Mouse (Mus musculus): ENCODE data around the gene Mefv.
"Not testable (repeated sequence)": the region's sequence is repeated elsewhere in the genome, so short reads cannot be mapped to it uniquely, and the experiment has no call there.

Gene Mefv

DNA sequence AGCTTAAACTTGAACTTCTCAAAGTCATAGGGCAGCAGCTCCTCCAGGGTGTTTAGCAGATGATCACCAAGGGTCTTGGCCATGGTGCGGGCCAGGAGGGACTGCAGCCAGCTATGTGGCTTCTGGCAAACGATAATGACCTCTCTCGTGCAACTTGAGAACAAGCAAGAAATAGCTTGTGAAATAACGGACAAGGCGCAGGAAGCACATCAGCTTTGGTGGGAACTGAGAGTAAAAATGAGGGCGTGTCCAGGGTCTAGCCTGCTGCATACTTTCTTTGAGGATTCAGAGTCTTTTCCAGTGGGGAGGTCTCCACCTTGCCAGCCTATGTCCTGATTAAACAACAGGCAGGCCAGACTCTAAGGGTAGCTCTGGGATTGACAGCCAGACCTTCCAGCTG is at the start of gene Mefv:
Gene Mefv (minus strand): TSS at position 118 of the 400 bp plus-strand sequence.
- DNase-seq (ENCODE audit: low spot score): no peak

- DNase-seq (ENCODE audit: low spot score): no peak
These were observed 31.1 kb upstream of the Mefv start for GRCm38 (mm10) chr16:3748976-3749375.

DNA sequence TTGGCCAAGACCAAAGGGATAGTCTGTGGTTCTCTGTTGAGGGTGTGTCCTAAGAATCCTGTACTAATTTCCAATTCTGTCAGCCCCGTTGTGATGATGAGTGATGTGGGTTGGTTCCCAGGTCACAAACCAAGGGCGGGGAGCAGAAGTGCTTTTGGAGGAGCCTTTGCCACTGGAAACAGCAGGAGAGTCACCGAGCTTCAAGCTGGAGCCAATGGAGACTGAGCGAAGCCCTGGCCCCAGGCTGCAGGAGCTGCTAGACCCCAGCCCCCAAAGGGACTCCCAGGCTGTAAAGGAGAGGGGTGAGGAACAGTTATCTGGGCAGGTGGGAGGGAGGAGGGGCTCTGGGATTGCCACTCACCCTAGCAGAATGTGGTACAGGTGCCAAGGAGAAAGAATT is 27.8 kb upstream of the Mefv start:
- no peak for DNase-seq (ENCODE audit: low spot score)

DNA sequence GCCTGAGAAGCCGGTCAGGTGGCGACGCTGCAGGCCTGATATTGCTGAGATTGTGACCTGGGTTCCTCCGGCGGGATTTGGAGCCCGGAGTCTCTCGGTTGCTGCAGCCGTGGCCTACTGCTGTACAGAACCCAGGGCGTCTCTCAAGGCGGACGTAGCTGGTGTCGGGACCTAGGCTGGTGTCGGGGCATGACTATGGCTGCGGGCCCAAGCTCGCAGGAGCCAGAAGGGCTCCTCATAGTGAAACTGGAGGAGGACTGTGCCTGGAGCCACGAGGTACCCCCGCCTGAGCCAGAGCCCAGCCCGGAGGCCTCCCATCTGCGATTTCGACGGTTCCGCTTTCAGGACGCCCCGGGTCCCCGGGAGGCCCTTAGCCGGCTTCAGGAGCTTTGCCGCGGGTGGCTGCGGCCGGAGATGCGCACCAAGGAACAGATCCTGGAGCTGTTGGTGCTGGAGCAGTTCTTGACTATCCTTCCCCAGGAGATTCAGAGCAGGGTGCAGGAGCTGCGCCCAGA is 26.3 kb upstream of the Mefv start:
- DNase-seq (ENCODE audit: low spot score): no peak

DNA sequence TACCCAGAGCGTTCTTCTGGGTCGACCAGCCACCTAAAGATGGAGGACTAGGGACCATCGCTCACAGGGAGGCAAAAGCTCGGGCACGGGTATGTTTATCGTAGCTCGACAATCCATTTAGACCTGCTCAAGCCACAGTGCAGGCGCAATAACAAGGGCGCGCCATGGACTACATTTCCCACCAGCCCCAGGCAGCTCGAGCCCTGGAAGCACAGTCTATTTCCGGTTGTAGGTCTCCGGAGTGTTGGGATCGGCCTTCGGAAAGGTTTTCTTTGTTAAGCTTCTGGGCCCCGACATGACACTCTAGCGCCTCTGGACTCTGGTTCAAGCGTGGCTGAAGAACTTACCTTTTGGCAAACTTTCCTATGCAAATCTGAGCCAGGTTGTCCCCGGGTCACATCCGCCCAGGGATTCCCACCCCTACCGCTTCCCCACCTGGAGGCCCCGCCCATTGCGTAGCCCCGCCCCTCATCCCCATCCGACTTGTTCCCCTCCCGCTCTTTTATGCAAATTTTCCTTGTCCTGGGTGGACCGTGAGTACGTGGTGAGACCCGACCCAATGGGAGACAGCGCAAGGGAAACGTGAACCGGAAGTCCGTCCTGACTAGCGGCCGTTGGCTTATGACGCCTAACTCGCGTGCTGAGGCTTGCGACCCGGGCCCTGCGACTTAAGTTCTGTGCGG is 25.7 kb upstream of the Mefv start, which contains the start of gene Zfp263:
Gene Zfp263 (plus strand): TSS at position 591 of the 683 bp plus-strand sequence.
- DNase-seq (ENCODE audit: low spot score): peak; percentile 97

GRCm38 (mm10) chr16:3742466-3742865 is 24.6 kb upstream of the Mefv start:
- no peak for DNase-seq (ENCODE audit: low spot score)

DNA sequence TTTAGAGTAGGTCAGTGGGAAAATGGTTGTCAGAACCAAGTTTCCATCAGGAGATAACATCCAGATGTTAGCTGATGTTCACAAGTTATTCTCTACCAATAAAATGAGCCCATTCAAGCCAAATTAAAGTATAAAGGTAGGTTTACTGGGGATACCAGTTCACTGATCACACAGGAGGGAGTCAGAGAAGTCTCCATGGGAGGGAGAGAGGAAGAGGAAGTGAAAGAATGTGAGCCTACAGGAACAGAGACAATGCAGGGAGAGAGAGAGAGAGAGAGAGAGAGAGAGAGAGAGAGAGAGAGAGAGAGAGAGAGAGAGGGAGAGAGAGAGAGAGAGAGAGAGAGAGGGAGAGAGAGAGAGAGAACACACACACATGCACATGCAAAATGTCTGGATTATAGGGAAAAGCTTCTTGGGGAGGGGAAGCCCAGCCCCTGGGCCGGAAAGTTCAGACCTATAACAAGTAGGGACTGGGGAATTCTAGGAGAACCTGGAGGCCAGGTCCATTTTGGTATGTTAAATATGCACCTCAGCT is 15.4 kb upstream of the Mefv start:
- DNase-seq (ENCODE audit: low spot score): no peak

DNA sequence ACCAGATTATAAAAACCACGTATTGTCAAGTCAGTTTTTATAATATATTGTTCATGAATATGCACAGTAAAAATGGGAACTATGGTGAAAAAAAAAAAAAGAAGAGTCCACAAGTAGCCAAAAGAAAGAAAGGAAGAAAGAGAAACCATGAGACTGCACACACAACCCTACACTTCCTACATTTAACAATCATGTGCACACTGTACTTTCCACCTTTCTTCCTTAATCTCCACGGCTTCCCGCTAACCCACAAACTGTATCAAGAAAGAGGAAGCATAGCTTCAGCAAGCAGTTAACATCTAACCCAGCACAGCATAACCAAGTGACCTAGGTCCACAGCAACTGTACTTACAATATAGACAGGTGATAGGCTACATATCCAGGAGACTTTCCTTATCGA is 14.7 kb upstream of the Mefv start:
- no peak for DNase-seq (ENCODE audit: low spot score)

- no peak for DNase-seq (ENCODE audit: low spot score)
These were observed 10.3 kb upstream of the Mefv start for GRCm38 (mm10) chr16:3727980-3728720.

DNA sequence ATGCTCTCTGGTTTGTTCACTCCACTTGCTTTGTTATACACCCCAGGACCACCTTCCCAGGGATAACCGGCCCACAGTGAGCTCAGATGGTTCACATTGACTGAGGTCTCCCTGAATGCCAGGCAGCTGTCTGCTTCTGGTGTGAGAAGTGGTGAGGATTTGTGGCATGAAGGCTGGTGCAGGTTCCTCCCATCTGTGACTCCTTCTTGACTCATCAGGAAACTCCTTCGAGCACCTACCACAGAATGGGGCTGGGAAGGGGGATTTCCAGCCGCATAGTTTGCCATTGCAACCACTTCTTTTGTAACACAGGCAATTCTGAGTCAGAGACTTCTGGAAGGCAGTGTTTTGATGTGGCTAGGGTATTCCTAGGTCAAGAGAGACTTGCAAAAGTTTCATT is 5.3 kb upstream of the Mefv start:
- DNase-seq (ENCODE audit: low spot score): no peak

DNA sequence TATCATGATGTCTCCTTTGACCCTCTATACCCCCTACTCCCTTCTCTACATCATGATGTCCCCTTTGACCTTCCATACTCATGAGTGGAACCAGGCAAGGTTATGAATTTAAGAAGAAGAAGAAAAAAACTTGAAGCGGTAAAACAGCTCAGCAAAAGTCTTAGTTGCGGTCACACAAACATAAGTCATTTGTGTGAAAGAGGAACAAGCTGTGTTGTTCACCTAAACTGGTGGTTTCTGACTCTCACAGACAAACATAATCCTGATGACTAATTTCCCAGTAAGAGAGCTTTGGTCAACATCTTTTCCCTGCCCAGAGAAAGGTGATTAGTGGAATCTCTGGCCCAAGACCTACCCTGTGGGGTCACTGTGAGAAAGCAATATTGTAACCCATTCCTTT is 3.2 kb downstream of the Mefv start:
- no peak for DNase-seq (ENCODE audit: low spot score)

DNA sequence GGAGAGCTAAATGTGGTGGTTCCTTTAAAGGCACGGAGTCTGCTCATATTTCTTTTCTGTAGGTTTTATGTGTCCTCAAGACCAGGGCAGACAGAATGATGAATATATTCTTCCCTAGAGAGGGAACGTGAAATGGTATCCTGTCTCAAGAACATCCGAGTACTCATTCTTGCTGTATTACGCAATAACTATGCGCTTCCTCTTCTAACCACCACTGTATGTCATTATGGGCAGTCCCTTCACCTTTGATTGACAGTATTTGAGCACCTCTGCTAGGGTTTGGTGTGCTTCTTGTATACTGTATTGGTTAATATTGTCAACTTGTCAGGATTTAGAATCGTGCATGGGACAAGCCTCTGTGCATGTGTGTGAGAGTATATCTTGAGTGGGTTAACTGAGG is 11.2 kb downstream of the Mefv start:
- DNase-seq (ENCODE audit: low spot score): no peak

DNA sequence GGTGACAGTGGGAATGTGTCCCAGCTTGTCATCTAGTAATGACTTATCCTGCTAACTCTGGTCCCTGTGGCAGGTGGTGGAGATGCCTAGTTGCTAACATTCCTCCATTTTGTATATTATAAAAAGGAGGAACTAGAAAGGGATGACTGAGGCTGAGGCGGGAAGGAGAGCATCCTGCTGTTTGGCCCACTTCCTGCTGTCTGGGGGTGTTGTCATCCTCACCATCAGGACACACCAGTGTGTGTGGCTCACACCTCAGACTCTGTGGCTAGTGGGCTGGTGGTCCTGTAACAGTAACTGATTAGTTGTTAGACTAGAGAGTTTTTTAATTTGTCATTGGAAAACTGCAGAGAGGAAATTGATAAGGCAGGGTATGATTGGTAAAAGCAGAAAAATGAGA is 17.0 kb downstream of the Mefv start:
- DNase-seq (ENCODE audit: low spot score): no peak

GRCm38 (mm10) chr16:3699281-3699680 is 18.6 kb downstream of the Mefv start:
- no peak for DNase-seq (ENCODE audit: low spot score)

DNA sequence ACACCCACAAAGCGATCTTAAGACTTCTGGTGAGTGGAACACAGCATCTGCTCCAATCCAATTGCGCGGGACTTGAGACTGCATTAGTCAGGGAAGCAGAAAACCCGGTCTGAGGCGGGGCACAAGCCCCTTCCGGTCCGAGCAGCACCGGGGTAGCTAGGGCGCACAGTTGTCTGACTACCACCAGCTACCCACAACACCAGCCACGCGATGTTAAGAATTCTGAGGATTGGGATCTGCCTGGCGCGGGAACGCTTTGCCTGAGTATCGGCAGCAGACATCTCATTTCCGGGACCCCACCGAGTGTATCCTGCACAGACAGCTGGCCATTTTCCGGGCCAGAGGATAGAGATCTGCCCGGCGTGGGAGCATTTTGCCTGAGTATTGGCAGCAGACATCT is 28.3 kb downstream of the Mefv start:
- not testable (repeated sequence) for DNase-seq (ENCODE audit: low spot score)

Data from retina, embryonic 14.5 days (tissue).